Mouse (Mus musculus) common myeloid progenitor, adult 5-6 weeks (primary cell): Measurements from ENCODE around the gene Mapre3. TPM values are rescaled to one million over a fixed set of nuclear protein-coding genes. Genes with fewer than 3 reads are reported as not detected.
"Not testable (repeated sequence)": the region's sequence is repeated elsewhere in the genome, so short reads cannot be mapped to it uniquely, and the experiment has no call there.

Experiments
- ATAC-seq: replicated peaks from 2 replicates; pipeline ENCODE4 v1.8.0; 2016; ENCODE audit warnings: low read depth, mild to moderate bottlenecking, moderate TSS enrichment, inconsistent platforms; ENCODE audit not compliant: poor library complexity, severe bottlenecking
- total RNA-seq: library from RNA; stranded (forward); fragments of 200-1000, 187-1606 nt; gene quantifications from 2 replicates; pipeline ENCODE4 v1.2.3, GENCODE M21; 2017

The Mapre3 gene
- total RNA-seq, 1 experiment from 2014 or later: not detected

- ATAC-seq: no peak
These were observed 64.2 kb downstream of the Mapre3 start for GRCm38 (mm10) chr5:30878616-30879015.

GRCm38 (mm10) chr5:30879347-30879943 lies 65.0 kb downstream of the Mapre3 start:
- no peak for ATAC-seq

GRCm38 (mm10) chr5:30881839-30882238 lies 67.4 kb downstream of the Mapre3 start:
- ATAC-seq: not testable (repeated sequence)

GRCm38 (mm10) chr5:30886209-30886608 lies 71.8 kb downstream of the Mapre3 start:
- no peak for ATAC-seq

GRCm38 (mm10) chr5:30886731-30887130 lies 72.3 kb downstream of the Mapre3 start:
- ATAC-seq: no peak

GRCm38 (mm10) chr5:30887331-30887761 lies 72.9 kb downstream of the Mapre3 start:
- ATAC-seq: peak; percentile 73

GRCm38 (mm10) chr5:30887858-30888336 lies 73.5 kb downstream of the Mapre3 start:
- peak; percentile 60 for ATAC-seq

GRCm38 (mm10) chr5:30888337-30889087 lies 74.1 kb downstream of the Mapre3 start, which contains the start of gene Agbl5:
Agbl5 (plus strand) TSS chr5:30888694.
- ATAC-seq: peak; percentile 59

- ATAC-seq: no peak
These were observed 74.8 kb downstream of the Mapre3 start for GRCm38 (mm10) chr5:30889088-30889754.

GRCm38 (mm10) chr5:30890375-30890774 lies 75.9 kb downstream of the Mapre3 start:
- ATAC-seq: no peak

GRCm38 (mm10) chr5:30901860-30902259 lies 87.4 kb downstream of the Mapre3 start:
- ATAC-seq: no peak

- peak; percentile 93 for ATAC-seq
These were observed 93.1 kb downstream of the Mapre3 start, which contains the start of gene Ost4 for GRCm38 (mm10) chr5:30907413-30908059. Ost4 (minus strand) TSS chr5:30907788.

GRCm38 (mm10) chr5:30908426-30909299 lies 94.2 kb downstream of the Mapre3 start:
- ATAC-seq: no peak

GRCm38 (mm10) chr5:30909300-30909659 lies 94.8 kb downstream of the Mapre3 start:
- no peak for ATAC-seq

- ATAC-seq: no peak
These were observed 95.4 kb downstream of the Mapre3 start for GRCm38 (mm10) chr5:30909863-30910262.

- ATAC-seq: no peak
These were observed 96.0 kb downstream of the Mapre3 start for GRCm38 (mm10) chr5:30910481-30910880.

- ATAC-seq: no peak
These were observed 97.7 kb downstream of the Mapre3 start for GRCm38 (mm10) chr5:30912156-30912555.

- ATAC-seq: peak; percentile 37
These were observed 98.8 kb downstream of the Mapre3 start, which contains the start of gene Emilin1 for GRCm38 (mm10) chr5:30913060-30913841. Emilin1 (plus strand) TSS chr5:30913402.
